Mouse (Mus musculus) limb, embryonic 10.5 days (tissue): ENCODE data around the gene Rarg. TPM values are rescaled to one million over a fixed set of nuclear protein-coding genes. Genes with fewer than 3 reads are reported as not detected.
"Not testable (repeated sequence)": the region's sequence is repeated elsewhere in the genome, so short reads cannot be mapped to it uniquely, and the experiment has no call there.

Experiments used
- DNase-seq: peaks from one replicate; pipeline ENCODE4 v3.0.0-alpha.2; 2017; ENCODE audit warnings: low spot score
- H3K27ac ChIP-seq: fragments of 300-500 bp; sonication (generic); 2 replicates; pipeline ENCODE4 v1.5.1; 2016; ENCODE audit warnings: mild to moderate bottlenecking
- H3K27me3 ChIP-seq: fragments of 300-500 bp; sonication (generic); 2 replicates; pipeline ENCODE4 v1.6.1; 2016; ENCODE audit warnings: low read depth, mild to moderate bottlenecking; ENCODE audit not compliant: poor library complexity, severe bottlenecking
- H3K36me3 ChIP-seq: fragments of 300-500 bp; sonication (generic); 2 replicates; pipeline ENCODE4 v1.6.1; 2016; ENCODE audit warnings: mild to moderate bottlenecking, moderate library complexity
- H3K4me1 ChIP-seq: fragments of 300-500 bp; sonication (generic); 2 replicates; pipeline ENCODE4 v1.6.1; 2016
- H3K4me3 ChIP-seq: fragments of 300-500 bp; sonication (generic); 2 replicates; pipeline ENCODE4 v1.5.1; 2016; ENCODE audit warnings: mild to moderate bottlenecking, moderate library complexity
- H3K9me3 ChIP-seq: fragments of 300-500 bp; sonication (generic); replicated peaks from 2 replicates; pipeline ENCODE4 v1.6.1; 2016; ENCODE audit warnings: mild to moderate bottlenecking
- WGBS: fragments of 180-500 bp; shearing (Covaris S2); methylation state at CpG from one replicate; pipeline ENCODE4 v1.1.7; 2016; 5-methylcytosine and 5-hydroxymethylcytosine counted together
- polyA plus RNA-seq: library from polyadenylated mRNA; unstranded; fragments of >200 nt; fragmentation: Nextera tagmentation; extraction: Ambion mirVana; gene quantifications from 2 replicates; pipeline ENCODE4 v1.2.1, GENCODE M21; 2016

Gene Rarg
- polyA plus RNA-seq, 1 experiment from 2014 or later: 148 TPM

GRCm38 (mm10) chr15:102240607-102241006 lies 16.7 kb downstream of the Rarg start:
- peaks cover 64% of the 10 kb centered on the region for H3K4me1 ChIP-seq
- WGBS: 78% methylated on average over 4 of the region's 4 CpGs
- no peaks in the 10 kb centered on the region for H3K27me3 ChIP-seq
- no peak for DNase-seq
- no peak overlapping the region; the same call in 1 of the 2 replicates for H3K27ac ChIP-seq
- no peak overlapping the region for H3K4me3 ChIP-seq
- no peaks in the 10 kb centered on the region for H3K9me3 ChIP-seq
- H3K36me3 ChIP-seq: peaks cover 79% of the 10 kb centered on the region

GRCm38 (mm10) chr15:102239851-102240250 lies 17.5 kb downstream of the Rarg start:
- Histone ChIP-seq H3K4me1 (peaks cover 65% of the 10 kb centered on the region), H3K27me3 (no peaks in the 10 kb centered on the region), H3K4me3 (no peak overlapping the region), H3K9me3 (no peaks in the 10 kb centered on the region), H3K36me3 (peaks cover 86% of the 10 kb centered on the region), H3K27ac (peak overlapping the region; percentile 26; the same call in 1 of the 2 replicates)
- no peak for DNase-seq
- WGBS: 82% methylated on average over 11 of the region's 11 CpGs

- no peak overlapping the region for H3K27ac ChIP-seq
- peaks cover 92% of the 10 kb centered on the region for H3K36me3 ChIP-seq
- peaks cover 65% of the 10 kb centered on the region for H3K4me1 ChIP-seq
- peak; percentile 90 for DNase-seq
- H3K4me3 ChIP-seq: peak overlapping the region; percentile 17; the same call in 1 of the 2 replicates
- H3K27me3 ChIP-seq: no peaks in the 10 kb centered on the region
- WGBS: 17% methylated on average over 9 of the region's 9 CpGs
- H3K9me3 ChIP-seq: no peaks in the 10 kb centered on the region
These were observed 18.1 kb downstream of the Rarg start for GRCm38 (mm10) chr15:102239260-102239590.

- WGBS: 92% methylated on average over 14 of the region's 14 CpGs
- H3K4me1 ChIP-seq: peaks cover 65% of the 10 kb centered on the region
- DNase-seq: no peak
- no peak overlapping the region for H3K27ac ChIP-seq
- no peaks in the 10 kb centered on the region for H3K9me3 ChIP-seq
- no peaks in the 10 kb centered on the region for H3K27me3 ChIP-seq
- no peak overlapping the region for H3K4me3 ChIP-seq
- H3K36me3 ChIP-seq: peaks cover 98% of the 10 kb centered on the region
These were observed 18.6 kb downstream of the Rarg start for GRCm38 (mm10) chr15:102238543-102239259.

GRCm38 (mm10) chr15:102235371-102236027 lies 21.8 kb downstream of the Rarg start:
- H3K36me3 ChIP-seq: peaks cover 71% of the 10 kb centered on the region
- peak overlapping the region; percentile 71 for H3K27ac ChIP-seq
- no peaks in the 10 kb centered on the region for H3K9me3 ChIP-seq
- WGBS: 40% methylated on average over 21 of the region's 21 CpGs
- no peaks in the 10 kb centered on the region for H3K27me3 ChIP-seq
- DNase-seq: no peak
- H3K4me3 ChIP-seq: peak overlapping the region; percentile 23
- peaks cover 62% of the 10 kb centered on the region for H3K4me1 ChIP-seq

GRCm38 (mm10) chr15:102233896-102234295 lies 23.4 kb downstream of the Rarg start:
- Histone ChIP-seq H3K27ac (0 out of 2 replicates have a peak overlapping the region, but pooled peaks have one; percentile 2), H3K4me1 (peaks cover 54% of the 10 kb centered on the region), H3K4me3 (no peak overlapping the region), H3K36me3 (peaks cover 55% of the 10 kb centered on the region), H3K27me3 (no peaks in the 10 kb centered on the region), H3K9me3 (no peaks in the 10 kb centered on the region)
- 22% methylated on average over 2 of the region's 2 CpGs for WGBS
- no peak for DNase-seq

- peaks cover 54% of the 10 kb centered on the region for H3K4me1 ChIP-seq
- no peak overlapping the region for H3K4me3 ChIP-seq
- DNase-seq: no peak
- 85% methylated on average over 7 of the region's 7 CpGs for WGBS
- H3K36me3 ChIP-seq: peaks cover 44% of the 10 kb centered on the region
- no peaks in the 10 kb centered on the region for H3K27me3 ChIP-seq
- H3K9me3 ChIP-seq: no peaks in the 10 kb centered on the region
- H3K27ac ChIP-seq: no peak overlapping the region
These were observed 24.6 kb downstream of the Rarg start for GRCm38 (mm10) chr15:102232764-102233163.

GRCm38 (mm10) chr15:102231748-102232147 lies 25.6 kb downstream of the Rarg start, which contains the start of gene Itgb7:
TSS of gene Itgb7 (minus strand) at chr15:102231944.
- Histone ChIP-seq H3K27me3 (no peaks in the 10 kb centered on the region), H3K27ac (0 out of 2 replicates have a peak within 1 kb of the TSS, but pooled peaks have one; percentile 36), H3K4me1 (peaks cover 54% of the 10 kb centered on the region), H3K36me3 (peaks cover 34% of the 10 kb centered on the region), H3K4me3 (no peak within 1 kb of the TSS), H3K9me3 (no peaks in the 10 kb centered on the region)
- DNase-seq: no peak
- WGBS: 45% methylated on average over 6 of the region's 6 CpGs

- H3K9me3 ChIP-seq: no peaks in the 10 kb centered on the region
- peaks cover 24% of the 10 kb centered on the region for H3K36me3 ChIP-seq
- peaks cover 46% of the 10 kb centered on the region for H3K4me1 ChIP-seq
- no peak for DNase-seq
- WGBS: 82% methylated on average over 17 of the region's 17 CpGs
- no peaks in the 10 kb centered on the region for H3K27me3 ChIP-seq
- H3K4me3 ChIP-seq: no peak overlapping the region
- H3K27ac ChIP-seq: no peak overlapping the region
These were observed 26.7 kb downstream of the Rarg start for GRCm38 (mm10) chr15:102230408-102231321.

- 78% methylated on average over 6 of the region's 6 CpGs for WGBS
- not testable (repeated sequence) for DNase-seq, H3K9me3 ChIP-seq, H3K27ac ChIP-seq, H3K4me3 ChIP-seq, H3K36me3 ChIP-seq
- peaks cover 15% of the 10 kb centered on the region for H3K4me1 ChIP-seq
- H3K27me3 ChIP-seq: peaks cover 32% of the 10 kb centered on the region
These were observed 31.7 kb downstream of the Rarg start for GRCm38 (mm10) chr15:102225619-102226018.

GRCm38 (mm10) chr15:102224992-102225617 lies 32.2 kb downstream of the Rarg start:
- Histone ChIP-seq H3K9me3 (no peaks in the 10 kb centered on the region), H3K4me1 (peaks cover 15% of the 10 kb centered on the region), H3K27me3 (peaks cover 32% of the 10 kb centered on the region), H3K4me3 (peak overlapping the region; percentile 58), H3K27ac (peak overlapping the region; percentile 78), H3K36me3 (no peaks in the 10 kb centered on the region)
- WGBS: 19% methylated on average over 21 of the region's 21 CpGs
- DNase-seq: no peak
